Mouse (Mus musculus) G1E-ER4 (cell line): ENCODE results near the gene Arfgap1. TPM values are rescaled to one million over a fixed set of nuclear protein-coding genes. Genes with fewer than 3 reads are reported as not detected.

ENCODE experiments used
- GATA1 ChIP-seq: IDR thresholded peaks from one replicate; pipeline ENCODE4 v1.8.0; 2012; ENCODE audit warnings: low read length, inconsistent platforms
- polyA plus RNA-seq: library from polyadenylated mRNA; stranded (reverse); fragments of >175 nt; gene quantifications from 2 replicates; pipeline ENCODE4 v1.2.3, GENCODE M21; 2012

Arfgap1 gene
- polyA plus RNA-seq, 1 experiment, result 35.0 TPM

GRCm38 (mm10) chr2:180962616-180963308, 4.3 kb upstream of the Arfgap1 start:
- no peak for TF ChIP-seq GATA1

- no peak for TF ChIP-seq GATA1
Observed at GRCm38 (mm10) chr2:180963956-180964355, 3.1 kb upstream of the Arfgap1 start.

- TF ChIP-seq GATA1, result no peak
Observed at GRCm38 (mm10) chr2:180966092-180966882, 738 bp upstream of the Arfgap1 start.

GRCm38 (mm10) chr2:180981133-180981532, 14.1 kb downstream of the Arfgap1 start:
- TF ChIP-seq GATA1, result no peak

- TF ChIP-seq GATA1, result no peak
Observed at GRCm38 (mm10) chr2:180985635-180986034, 18.6 kb downstream of the Arfgap1 start.

- TF ChIP-seq GATA1, result no peak
Observed at GRCm38 (mm10) chr2:180986449-180986848, 19.4 kb downstream of the Arfgap1 start, which contains the start of gene Col20a1. Col20a1 (plus strand) TSS chr2:180986535.

- no peak for TF ChIP-seq GATA1
Observed at GRCm38 (mm10) chr2:180987001-180987400, 20.0 kb downstream of the Arfgap1 start.

GRCm38 (mm10) chr2:180987432-180988030, 20.5 kb downstream of the Arfgap1 start:
- no peak for TF ChIP-seq GATA1

GRCm38 (mm10) chr2:180988347-180988913, 21.4 kb downstream of the Arfgap1 start:
- TF ChIP-seq GATA1, result no peak

- TF ChIP-seq GATA1, result no peak
Observed at GRCm38 (mm10) chr2:180988948-180989347, 21.9 kb downstream of the Arfgap1 start.

GRCm38 (mm10) chr2:180990347-180990746, 23.3 kb downstream of the Arfgap1 start:
- TF ChIP-seq GATA1, result no peak

GRCm38 (mm10) chr2:180994360-180994759, 27.3 kb downstream of the Arfgap1 start:
- TF ChIP-seq GATA1, result no peak

- no peak for TF ChIP-seq GATA1
Observed at GRCm38 (mm10) chr2:180995457-180995856, 28.4 kb downstream of the Arfgap1 start.

GRCm38 (mm10) chr2:180996436-180996835, 29.4 kb downstream of the Arfgap1 start:
- no peak for TF ChIP-seq GATA1

- no peak for TF ChIP-seq GATA1
Observed at GRCm38 (mm10) chr2:180996905-180997304, 29.9 kb downstream of the Arfgap1 start.

- TF ChIP-seq GATA1, result no peak
Observed at GRCm38 (mm10) chr2:181007054-181007453, 40.0 kb downstream of the Arfgap1 start.

- no peak for TF ChIP-seq GATA1
Observed at GRCm38 (mm10) chr2:181008339-181008738, 41.3 kb downstream of the Arfgap1 start.
